Mouse (Mus musculus) thymus, postnatal 36 days (tissue): ENCODE measurements at regions not wholly inside any gene's neighbourhood (a gene's known extent, or its start where the extent isn't known, plus 50 kb on each side); places are given as distances from the start of the nearest gene placed in this dataset.

Experiments
- DNase-seq, 2 experiments: peaks; one replicate each; pipeline ENCODE4 v3.0.0; 2022; ENCODE audit warnings: mixed read lengths in 2 of 2

- DNase-seq, result no peak
Measured at GRCm38 (mm10) chr10:26434586-26434985, 58.8 kb upstream of the L3mbtl3 start.

DNA sequence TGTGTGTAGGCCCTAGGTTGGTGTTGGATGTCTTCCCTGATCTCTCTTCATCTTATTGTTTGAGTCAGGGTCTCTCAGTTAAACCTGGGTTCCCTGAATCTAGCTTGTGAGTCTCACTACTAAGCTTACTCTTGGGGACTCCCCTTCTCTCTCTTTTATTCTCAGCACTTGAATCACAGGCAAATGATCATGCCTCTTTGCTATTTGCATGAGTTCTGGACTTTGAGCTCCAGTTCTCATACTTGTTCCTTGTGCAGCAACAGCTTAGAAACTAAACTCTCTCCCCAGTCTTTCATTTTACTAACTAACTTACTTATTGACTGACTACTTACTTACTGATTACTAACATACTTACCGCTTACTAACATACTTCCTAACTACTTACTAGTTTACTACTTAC is 64.9 kb upstream of the L3mbtl3 start:
- DNase-seq, result no peak

- no peak for DNase-seq
Measured at GRCm38 (mm10) chr10:26484311-26484710, 108.5 kb upstream of the L3mbtl3 start.

DNA sequence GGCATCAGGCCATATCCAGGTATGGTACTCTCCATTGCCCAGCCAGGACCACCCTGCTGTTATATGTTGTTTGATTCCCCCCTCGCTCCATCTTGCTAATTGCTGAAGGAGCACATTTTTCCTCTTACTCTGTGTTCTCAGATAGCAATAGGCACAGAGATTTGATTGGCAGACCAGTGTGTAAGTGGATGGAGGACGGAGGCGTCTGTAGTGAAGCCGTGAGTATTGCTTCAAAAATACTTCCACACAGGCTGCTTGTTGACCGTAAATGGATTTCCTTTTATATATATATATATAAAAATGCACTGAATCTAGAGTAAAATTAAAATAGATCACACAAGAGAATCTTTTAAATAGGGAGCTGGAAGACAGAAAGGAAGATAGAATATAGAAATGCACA is 115.6 kb upstream of the L3mbtl3 start:
- no peak for DNase-seq

DNA sequence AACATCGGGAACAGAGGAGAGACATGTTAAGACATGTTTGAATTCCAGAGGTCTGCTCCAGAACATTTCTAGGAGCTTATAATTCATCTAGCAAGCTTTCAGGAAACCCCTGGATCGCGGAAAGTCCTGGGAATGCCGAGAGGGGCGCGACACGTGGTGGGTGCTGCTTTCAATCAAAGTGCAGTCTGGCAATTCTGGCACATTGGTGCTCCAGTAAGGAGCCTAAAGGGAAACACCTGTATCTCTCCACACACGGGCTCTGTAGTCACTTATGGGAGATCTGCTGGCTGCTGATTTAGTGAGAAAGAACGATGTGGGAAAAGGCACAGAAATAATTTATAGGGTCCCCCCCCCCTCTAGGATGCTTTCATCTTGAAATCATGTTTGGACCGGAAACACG is 116.4 kb upstream of the L3mbtl3 start:
- DNase-seq, result no peak

DNA sequence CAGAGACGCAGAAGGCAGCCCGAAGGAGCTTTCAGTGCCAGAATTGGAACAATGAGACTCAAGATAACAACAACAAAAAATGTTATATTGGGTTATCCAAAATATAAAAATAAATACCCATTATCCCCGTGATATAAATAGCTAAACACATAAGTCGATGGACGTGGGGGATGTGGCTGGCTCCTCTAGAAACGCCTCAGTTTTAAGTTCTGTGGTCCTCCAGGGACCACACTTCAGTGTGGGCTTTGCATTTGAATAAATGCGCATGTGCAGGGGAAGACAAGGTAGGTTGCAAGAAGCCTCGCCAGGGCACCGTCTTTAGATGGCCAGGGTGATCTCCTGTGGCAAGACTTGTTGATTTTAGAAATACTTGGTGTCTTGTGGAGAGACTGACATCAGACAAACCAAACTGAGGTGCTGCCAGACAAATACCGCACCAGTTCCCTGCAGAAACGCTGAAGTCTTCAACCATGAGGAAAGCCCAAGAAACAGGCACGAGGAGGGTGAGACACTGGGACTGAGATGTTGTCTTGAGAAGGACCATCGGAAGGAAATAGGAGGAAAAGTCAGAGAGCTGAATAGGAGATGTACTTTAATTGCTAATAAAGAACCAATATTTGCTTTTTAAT is 117.2 kb upstream of the L3mbtl3 start:
- no peak for DNase-seq

- DNase-seq, result no peak
Measured at GRCm38 (mm10) chr10:26493801-26494200, 118.0 kb upstream of the L3mbtl3 start.

GRCm38 (mm10) chr10:26494380-26494781 is 118.6 kb upstream of the L3mbtl3 start:
- peak; percentile 46 to 63 for DNase-seq

- DNase-seq, result no peak
Measured at GRCm38 (mm10) chr10:26500265-26500935, 124.6 kb upstream of the L3mbtl3 start.

GRCm38 (mm10) chr10:26520879-26521278 is 145.1 kb upstream of the L3mbtl3 start:
- DNase-seq, result peak; percentile 17 to 23

- no peak for DNase-seq
Measured at GRCm38 (mm10) chr10:26525848-26526546, 150.2 kb upstream of the L3mbtl3 start.

- DNase-seq, result no peak
Measured at GRCm38 (mm10) chr10:26540189-26540588, 164.4 kb upstream of the L3mbtl3 start.

DNA sequence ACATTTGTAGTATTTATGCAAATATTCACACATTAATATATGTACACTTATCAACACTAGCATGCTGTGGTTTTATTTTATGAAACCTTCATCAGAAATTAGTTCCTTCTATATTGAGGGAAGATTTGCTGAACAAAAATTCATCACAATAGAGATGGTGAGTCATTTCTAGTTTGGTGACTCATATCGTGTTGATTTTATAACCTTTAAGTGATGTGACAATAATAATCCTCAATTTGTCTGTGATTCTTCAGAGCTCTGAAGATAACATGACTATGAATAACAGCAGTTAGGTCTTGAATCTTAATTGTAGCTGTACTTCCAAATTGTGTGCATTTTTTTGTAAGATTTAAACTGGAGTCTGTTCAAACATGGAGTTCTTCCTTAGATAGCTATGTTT is 168.3 kb upstream of the L3mbtl3 start:
- DNase-seq, result no peak

- no peak for DNase-seq
Measured at GRCm38 (mm10) chr10:26544796-26545195, 169.0 kb upstream of the L3mbtl3 start.

- no peak for DNase-seq
Measured at GRCm38 (mm10) chr10:26556246-26556645, 180.5 kb upstream of the L3mbtl3 start.

DNA sequence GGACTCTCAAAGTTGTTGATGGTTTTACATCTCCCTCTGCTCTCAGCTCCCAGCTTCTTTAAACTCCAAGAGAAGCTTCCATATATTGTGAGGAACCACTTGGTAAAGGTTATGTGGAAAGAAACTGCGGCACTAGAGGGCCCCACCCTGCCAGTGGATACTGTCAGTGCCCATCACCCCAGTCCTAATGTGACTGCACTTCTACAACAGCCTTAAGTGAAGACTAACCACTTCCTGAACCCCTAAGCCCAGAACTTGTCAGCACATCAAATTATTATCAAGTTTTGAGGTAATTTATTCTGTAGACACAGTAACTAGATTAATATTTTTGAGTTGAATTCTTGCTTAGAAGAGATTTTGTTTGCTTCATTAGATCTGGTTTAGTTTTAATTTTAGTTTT is 182.3 kb upstream of the L3mbtl3 start:
- DNase-seq, result no peak

- no peak for DNase-seq
Measured at GRCm38 (mm10) chr10:26559323-26559722, 183.6 kb upstream of the L3mbtl3 start.

DNA sequence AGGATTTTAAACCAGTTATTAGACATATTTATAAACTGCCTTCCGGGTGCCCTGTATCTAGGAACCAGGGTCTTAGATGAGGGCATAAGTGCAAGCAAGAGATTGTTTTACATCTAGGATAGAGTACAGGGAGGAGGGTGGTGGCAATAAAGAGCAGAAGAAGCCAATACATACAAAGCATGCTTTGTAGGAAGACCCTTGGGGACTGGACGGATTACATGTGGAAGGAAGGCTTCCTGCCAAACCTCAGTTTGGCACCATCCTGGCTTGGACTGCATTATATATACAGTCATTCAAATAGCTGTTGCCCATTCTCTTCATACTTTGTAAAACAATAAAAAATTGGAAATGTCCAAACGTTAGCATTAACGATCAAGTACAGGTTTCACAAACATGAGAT is 184.7 kb upstream of the L3mbtl3 start:
- no peak for DNase-seq

- peak; percentile 45 to 60 for DNase-seq
Measured at GRCm38 (mm10) chr10:26564462-26564861, 188.7 kb upstream of the L3mbtl3 start.

- DNase-seq, result no peak
Measured at GRCm38 (mm10) chr10:26567613-26568012, 185.6 kb upstream of the Arhgap18 start.

- DNase-seq, result no peak
Measured at GRCm38 (mm10) chr10:26570468-26570867, 182.8 kb upstream of the Arhgap18 start.

- no peak for DNase-seq
Measured at GRCm38 (mm10) chr10:26571377-26571776, 181.8 kb upstream of the Arhgap18 start.

GRCm38 (mm10) chr10:26576153-26576552 is 177.1 kb upstream of the Arhgap18 start:
- DNase-seq, result no peak

- DNase-seq, result no peak
Measured at GRCm38 (mm10) chr10:26577087-26577486, 176.1 kb upstream of the Arhgap18 start.
